Mouse (Mus musculus) spleen, adult 2 months (tissue): ENCODE measurements around the gene Med25.

ENCODE experiments used
- CTCF ChIP-seq: fragments of 200-500 bp; IDR thresholded peaks from 2 replicates; pipeline ENCODE4 v1.5.1; 2011; ENCODE audit warnings: mild to moderate bottlenecking, inconsistent platforms; ENCODE audit not compliant: insufficient read depth, insufficient read length, insufficient replicate concordance; ENCODE audit errors: extremely low read depth
- POLR2A ChIP-seq: fragments of 200-500 bp; IDR thresholded peaks from 2 replicates; pipeline ENCODE4 v1.6.1; 2011; ENCODE audit warnings: low read depth, low read length, inconsistent platforms

GRCm38 (mm10) chr7:44846804-44847203 is 45.7 kb downstream of the Med25 start:
- TF ChIP-seq CTCF (no peak), POLR2A (no peak)
